Mouse (Mus musculus) lung, postnatal 4 days (tissue): ENCODE data around the gene Olfr600.
"Not testable (repeated sequence)": the region's sequence is repeated elsewhere in the genome, so short reads cannot be mapped to it uniquely, and the experiment has no call there.

Experiments
- DNase-seq, 2 experiments: peaks; one replicate each; pipeline ENCODE4 v3.0.0; 2021

Gene Olfr600

GRCm38 (mm10) chr7:103349569-103349968 lies at the start of gene Olfr600:
Gene Olfr600 (minus strand): TSS chr7:103349669.
- no peak for DNase-seq

GRCm38 (mm10) chr7:103398981-103399380 lies 49.5 kb upstream of the Olfr600 start:
- DNase-seq = no peak

- no peak for DNase-seq
These were observed 48.3 kb upstream of the Olfr600 start for GRCm38 (mm10) chr7:103397758-103398157.

GRCm38 (mm10) chr7:103386077-103386476 lies 36.6 kb upstream of the Olfr600 start, which contains the start of gene Olfr603:
Gene Olfr603 (minus strand): TSS chr7:103386177.
- DNase-seq = no peak

- no peak for DNase-seq
These were observed 13.1 kb upstream of the Olfr600 start, which contains the start of gene Olfr601 for GRCm38 (mm10) chr7:103362555-103362954. Gene Olfr601 (minus strand): TSS chr7:103362655.

GRCm38 (mm10) chr7:103335617-103336016 lies 13.9 kb downstream of the Olfr600 start, which contains the start of gene Olfr599:
Gene Olfr599 (plus strand): TSS chr7:103335917.
- DNase-seq = no peak

GRCm38 (mm10) chr7:103323268-103323667 lies 26.2 kb downstream of the Olfr600 start, which contains the start of gene Olfr598:
Gene Olfr598 (plus strand): TSS chr7:103323568.
- no peak for DNase-seq

- DNase-seq = not testable (repeated sequence)
These were observed 33.5 kb downstream of the Olfr600 start, which contains the start of gene Olfr597 for GRCm38 (mm10) chr7:103316015-103316414. Gene Olfr597 (plus strand): TSS chr7:103316315.

- not testable (repeated sequence) for DNase-seq
These were observed 44.1 kb downstream of the Olfr600 start, which contains the start of gene Olfr596 for GRCm38 (mm10) chr7:103305348-103305747. Gene Olfr596 (plus strand): TSS chr7:103305648.
